Mouse (Mus musculus): ENCODE results near the gene Gm10273. TPM values are rescaled to one million over a fixed set of nuclear protein-coding genes. Genes with fewer than 3 reads are reported as not detected.

The Gm10273 gene
- total and polyA plus RNA-seq, 3 experiments: 19.6 to 220 (median 29.6) TPM

GRCm38 (mm10) chr10:59440177-59440576 is 44.7 kb downstream of the Gm10273 start:
- Histone ChIP-seq H3K79me2 (replicated peaks; ENCODE audit: control insufficient read depth, extremely low read depth, insufficient read depth, poor library complexity, severe bottlenecking) (no peaks in the 10 kb centered on the region), H3K9me3 (replicated peaks; ENCODE audit: low read length) (no peaks in the 10 kb centered on the region), H3K4me2 (ENCODE audit: insufficient read depth, low read depth, poor library complexity, severe bottlenecking) (no peak overlapping the region), H3K4me3 (replicated peaks in 1 of 3; ENCODE audit: low read depth in 2 of 3, low read length in 2 of 3, poor library complexity in 1 of 3) (no peak overlapping the region), H3K36me3 (replicated peaks in 1 of 2; ENCODE audit: control insufficient read depth in 1 of 2, insufficient read depth in 1 of 2, low read length in 1 of 2) (no peaks in the 10 kb centered on the region), H3K4me1 (ENCODE audit: control insufficient read depth in 1 of 2, insufficient read depth in 2 of 2) (peaks cover 0 to 3% of the 10 kb centered on the region in 2 experiments; a peak in 1 of 4 replicates), H3K27me3 (replicated peaks) (no peaks in the 10 kb centered on the region), H3K27ac (ENCODE audit: insufficient read depth, low read depth) (no peak overlapping the region), H3K9ac (ENCODE audit: insufficient read depth, low read depth) (no peak overlapping the region)
- TF ChIP-seq PAX5 (IDR thresholded peaks at IDR 0.05; ENCODE audit: low read length) (no peak), NRF1 (IDR thresholded peaks at IDR 0.05; ENCODE audit: low read depth, low read length) (no peak), SIN3A (IDR thresholded peaks at IDR 0.05; ENCODE audit: low read length) (no peak), USF2 (conservative IDR thresholded peaks at IDR 0.05; ENCODE audit: low read depth, low read length) (no peak), KAT2A (IDR thresholded peaks at IDR 0.05; ENCODE audit: insufficient replicate concordance, low read length) (no peak), RCOR1 (conservative IDR thresholded peaks at IDR 0.05; ENCODE audit: low read depth, low read length) (no peak), EP300 (IDR thresholded peaks at IDR 0.05; ENCODE audit: low read length) (no peak), ZC3H11A (IDR thresholded peaks at IDR 0.05; ENCODE audit: low read depth, low read length) (no peak), BHLHE40 (IDR thresholded peaks at IDR 0.05; ENCODE audit: low read depth, low read length) (no peak), USF1 (IDR thresholded peaks at IDR 0.05; ENCODE audit: low read depth, low read length) (no peak), UBTF (IDR thresholded peaks at IDR 0.05; ENCODE audit: low read depth, low read length) (no peak), RAD21 (IDR thresholded peaks at IDR 0.05; ENCODE audit: low read depth, low read length) (no peak), CTCF (conservative IDR thresholded peaks at IDR 0.05 in 1 of 2, IDR thresholded peaks at IDR 0.05 in 1 of 2; ENCODE audit: low read depth in 2 of 2, low read length in 2 of 2) (no peak), CHD1 (IDR thresholded peaks at IDR 0.05; ENCODE audit: low read depth, low read length) (no peak), ELF1 (IDR thresholded peaks at IDR 0.05; ENCODE audit: low read depth, low read length) (no peak), JUN (IDR thresholded peaks at IDR 0.05; ENCODE audit: insufficient read depth, low read depth, low read length) (no peak), ZMIZ1 (IDR thresholded peaks at IDR 0.05; ENCODE audit: low read depth, low read length) (no peak), MAX (IDR thresholded peaks at IDR 0.05; ENCODE audit: low read length) (no peak), CHD2 (IDR thresholded peaks at IDR 0.05; ENCODE audit: low read length) (no peak), MAFK (IDR thresholded peaks at IDR 0.05; ENCODE audit: insufficient replicate concordance, low read length) (no peak)
- DNase-seq (ENCODE audit: extremely low read depth): no peak
- dilution Hi-C loops (cut with MboI; ENCODE audit: extremely low pct_ligation_motif_present, extremely low pct_unique_long_range_greater_than_20kb, low sequenced_read_pairs) (no loop called here), in situ Hi-C loops (cut with MboI; ENCODE audit: low pct_ligation_motif_present, low pct_unique_long_range_greater_than_20kb, low sequenced_read_pairs) (no loop called here)

- Histone ChIP-seq H3K4me1 (ENCODE audit: control insufficient read depth in 1 of 2, insufficient read depth in 2 of 2) (peaks cover 0 to 3% of the 10 kb centered on the region in 2 experiments; a peak in 1 of 4 replicates), H3K27ac (ENCODE audit: insufficient read depth, low read depth) (no peak within 1 kb of the TSS), H3K9ac (ENCODE audit: insufficient read depth, low read depth) (no peak within 1 kb of the TSS), H3K9me3 (replicated peaks; ENCODE audit: low read length) (no peaks in the 10 kb centered on the region), H3K36me3 (replicated peaks in 1 of 2; ENCODE audit: control insufficient read depth in 1 of 2, insufficient read depth in 1 of 2, low read length in 1 of 2) (no peaks in the 10 kb centered on the region), H3K79me2 (replicated peaks; ENCODE audit: control insufficient read depth, extremely low read depth, insufficient read depth, poor library complexity, severe bottlenecking) (no peaks in the 10 kb centered on the region), H3K27me3 (replicated peaks) (no peaks in the 10 kb centered on the region), H3K4me3 (replicated peaks in 1 of 3; ENCODE audit: low read depth in 2 of 3, low read length in 2 of 3, poor library complexity in 1 of 3) (no peak within 1 kb of the TSS), H3K4me2 (ENCODE audit: insufficient read depth, low read depth, poor library complexity, severe bottlenecking) (no peak within 1 kb of the TSS)
- dilution Hi-C loops (cut with MboI; ENCODE audit: extremely low pct_ligation_motif_present, extremely low pct_unique_long_range_greater_than_20kb, low sequenced_read_pairs) (no loop called here), in situ Hi-C loops (cut with MboI; ENCODE audit: low pct_ligation_motif_present, low pct_unique_long_range_greater_than_20kb, low sequenced_read_pairs) (no loop called here)
- no peak for TF ChIP-seq USF1 (IDR thresholded peaks at IDR 0.05; ENCODE audit: low read depth, low read length)
- TF ChIP-seq NELFE (IDR thresholded peaks at IDR 0.05; ENCODE audit: low read depth, low read length): no peak
- no peak for TF ChIP-seq ZC3H11A (IDR thresholded peaks at IDR 0.05; ENCODE audit: low read depth, low read length)
- TF ChIP-seq JUN (IDR thresholded peaks at IDR 0.05; ENCODE audit: insufficient read depth, low read depth, low read length): no peak
- TF ChIP-seq POLR2AphosphoS2 (IDR thresholded peaks at IDR 0.05; ENCODE audit: low read depth, low read length): no peak
- no peak for TF ChIP-seq EP300 (IDR thresholded peaks at IDR 0.05; ENCODE audit: low read length)
- no peak for TF ChIP-seq MEF2A (IDR thresholded peaks at IDR 0.05; ENCODE audit: borderline replicate concordance, low read depth, low read length)
- TF ChIP-seq CHD1 (IDR thresholded peaks at IDR 0.05; ENCODE audit: low read depth, low read length): no peak
- TF ChIP-seq HCFC1 (IDR thresholded peaks at IDR 0.05; ENCODE audit: low read depth, low read length): no peak
- no peak for TF ChIP-seq GABPA (IDR thresholded peaks at IDR 0.05; ENCODE audit: insufficient replicate concordance, low read depth, low read length)
- TF ChIP-seq NRF1 (IDR thresholded peaks at IDR 0.05; ENCODE audit: low read depth, low read length): no peak
- TF ChIP-seq RAD21 (IDR thresholded peaks at IDR 0.05; ENCODE audit: low read depth, low read length): no peak
- no peak for TF ChIP-seq SIN3A (IDR thresholded peaks at IDR 0.05; ENCODE audit: low read length)
- TF ChIP-seq BHLHE40 (IDR thresholded peaks at IDR 0.05; ENCODE audit: low read depth, low read length): no peak
- TF ChIP-seq TBP (conservative IDR thresholded peaks at IDR 0.05; ENCODE audit: low read depth, low read length): no peak
- TF ChIP-seq ETS1 (conservative IDR thresholded peaks at IDR 0.05; ENCODE audit: low read depth, low read length): no peak
- TF ChIP-seq IRF4 (IDR thresholded peaks at IDR 0.05; ENCODE audit: low read depth, low read length): no peak
- TF ChIP-seq MAFK (IDR thresholded peaks at IDR 0.05; ENCODE audit: insufficient replicate concordance, low read length): no peak
- TF ChIP-seq PAX5 (IDR thresholded peaks at IDR 0.05; ENCODE audit: low read length): no peak
- DNase-seq (ENCODE audit: extremely low read depth): no peak
These were observed 46.3 kb downstream of the Gm10273 start, which contains the start of gene Oit3 for GRCm38 (mm10) chr10:59441735-59442134. TSS of gene Oit3 (minus strand) at chr10:59441778.

Data from CH12.LX (cell line).